Mouse (Mus musculus) layer of hippocampus, adult 8-10 months (tissue): ENCODE measurements at regions not wholly inside any gene's neighbourhood (a gene's known extent, or its start where the extent isn't known, plus 50 kb on each side); places are given as distances from the start of the nearest gene placed in this dataset.

ENCODE experiments used
- DNase-seq, 2 experiments: peaks; one replicate each; pipeline ENCODE4 v3.0.0; 2022; ENCODE audit warnings: low spot score in 2 of 2

DNA sequence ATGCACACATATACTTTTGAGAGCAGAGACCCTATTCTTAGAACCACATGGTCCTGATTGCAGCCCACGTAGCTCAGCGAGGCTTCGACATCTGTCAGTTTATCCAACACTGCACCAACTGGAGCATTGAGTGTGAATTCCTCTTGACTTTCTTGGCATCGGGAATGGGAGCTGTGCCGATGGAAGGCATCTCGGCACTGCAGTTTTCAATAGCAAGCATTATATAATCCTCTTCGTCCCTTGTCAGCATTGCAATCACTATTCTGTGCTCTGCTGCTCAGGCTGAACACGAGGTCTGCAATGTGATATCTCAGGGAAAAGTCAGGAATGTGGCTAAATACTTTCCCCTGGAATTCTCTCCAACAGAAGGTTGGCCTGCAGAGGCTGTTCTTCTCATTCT, 224.6 kb downstream of the Lnpk start:
- peak; percentile 60 for DNase-seq

DNA sequence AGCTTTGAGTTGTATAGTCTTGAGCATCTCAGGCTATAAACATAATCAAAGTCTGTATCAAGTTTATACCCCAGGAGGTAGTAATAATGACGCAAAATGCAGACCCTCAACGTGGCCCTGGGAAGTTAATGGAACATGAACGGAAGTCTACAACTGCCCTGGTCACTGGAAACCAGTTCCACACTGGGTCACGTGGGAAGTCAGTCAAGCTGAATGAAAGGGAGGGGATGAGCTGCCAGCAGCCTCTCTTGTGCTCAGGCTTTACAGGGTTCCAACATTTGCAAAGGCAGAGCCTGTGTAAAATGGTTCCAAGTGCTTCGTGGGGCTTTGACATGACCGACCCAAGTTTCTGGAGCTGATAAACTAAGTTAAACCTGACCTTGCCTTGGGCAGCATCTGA, 229.4 kb downstream of the Lnpk start:
- no peak for DNase-seq

DNA sequence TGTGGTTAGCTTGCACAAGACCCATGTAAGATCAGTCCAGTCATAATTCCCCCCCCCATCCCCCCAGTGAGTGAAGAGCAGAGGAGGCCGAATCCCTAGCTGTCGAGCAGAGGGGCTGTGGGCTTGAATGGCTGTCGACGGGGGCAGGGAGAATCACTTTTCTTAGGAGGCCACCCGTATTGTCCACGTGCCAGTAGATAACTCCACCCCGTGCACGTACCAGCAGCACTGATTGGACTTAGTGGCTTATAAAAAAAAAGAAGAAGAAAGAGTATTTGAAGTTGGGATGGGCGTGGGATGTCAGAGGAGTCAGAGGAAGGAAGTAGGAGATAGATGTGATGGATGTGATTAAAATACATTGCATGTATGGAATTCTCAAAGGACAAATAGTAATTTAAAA, 272.9 kb downstream of the Lnpk start:
- no peak for DNase-seq

DNA sequence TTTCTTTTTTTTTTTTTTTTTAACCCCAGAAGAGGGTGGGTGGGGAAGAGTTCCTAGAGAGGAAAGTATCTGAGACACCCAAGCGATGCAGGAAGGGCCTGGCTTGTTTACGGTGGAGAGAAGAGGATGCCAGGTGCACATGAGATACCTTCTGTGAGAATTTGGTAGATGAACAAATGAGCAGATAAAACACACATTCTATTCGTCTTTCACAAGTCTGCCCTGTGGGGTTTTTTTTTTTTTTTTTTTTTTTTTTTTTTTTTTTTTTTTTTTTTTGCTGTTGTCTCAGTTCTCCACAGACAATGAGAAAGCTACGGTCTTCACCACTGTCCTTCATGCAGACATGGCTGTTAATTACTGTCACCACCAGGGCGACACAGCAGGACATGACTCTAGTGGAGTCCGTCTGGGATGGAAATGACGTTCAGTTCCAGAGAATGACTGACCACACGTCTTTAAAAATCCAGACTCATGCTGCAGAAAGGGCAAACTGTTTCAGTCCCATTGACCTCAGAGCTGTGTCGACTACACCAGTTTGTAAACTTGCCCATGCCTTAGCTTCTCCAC, 278.3 kb downstream of the Lnpk start:
- DNase-seq = no peak

DNA sequence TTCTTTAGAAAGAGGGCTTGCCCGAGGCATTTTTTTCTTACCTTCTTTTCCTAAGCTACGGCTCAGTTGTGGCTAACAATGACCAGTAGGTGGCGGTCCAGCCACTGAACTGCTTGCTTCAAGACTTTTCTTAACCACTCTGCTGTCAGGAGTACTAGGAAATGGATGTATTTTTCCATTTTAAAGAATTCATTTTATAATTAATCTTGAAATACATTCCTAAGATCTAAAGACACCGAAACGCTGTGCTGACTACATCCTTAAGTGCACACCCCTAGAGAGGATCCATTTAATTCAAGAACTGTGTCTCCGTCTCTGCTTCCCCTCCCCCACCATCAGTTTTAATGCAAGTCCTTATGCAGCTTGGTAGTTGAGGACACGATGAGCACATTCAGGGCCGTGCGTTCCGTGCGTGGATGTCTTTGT, 278.9 kb downstream of the Lnpk start:
- peak; percentile 18 to 61 for DNase-seq

DNA sequence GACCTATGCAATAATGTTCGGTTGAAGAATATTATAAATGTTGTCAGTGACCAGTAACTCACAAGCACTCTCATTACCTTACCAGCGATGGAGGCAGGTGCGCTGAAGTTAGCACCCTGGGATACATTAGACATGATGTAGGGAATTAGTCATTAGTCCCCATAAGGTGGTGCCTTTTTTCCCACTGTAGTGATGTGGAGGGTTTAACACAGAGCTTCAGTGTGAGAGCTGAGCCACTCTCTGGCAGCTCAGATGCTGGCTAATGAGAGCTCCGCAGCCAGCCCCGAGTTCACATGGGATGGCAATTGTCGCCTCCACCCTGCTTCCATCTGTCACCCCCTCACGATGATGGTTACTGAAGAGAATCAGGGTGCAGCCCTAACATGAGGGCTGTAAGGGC, 286.6 kb downstream of the Lnpk start:
- no peak for DNase-seq

DNA sequence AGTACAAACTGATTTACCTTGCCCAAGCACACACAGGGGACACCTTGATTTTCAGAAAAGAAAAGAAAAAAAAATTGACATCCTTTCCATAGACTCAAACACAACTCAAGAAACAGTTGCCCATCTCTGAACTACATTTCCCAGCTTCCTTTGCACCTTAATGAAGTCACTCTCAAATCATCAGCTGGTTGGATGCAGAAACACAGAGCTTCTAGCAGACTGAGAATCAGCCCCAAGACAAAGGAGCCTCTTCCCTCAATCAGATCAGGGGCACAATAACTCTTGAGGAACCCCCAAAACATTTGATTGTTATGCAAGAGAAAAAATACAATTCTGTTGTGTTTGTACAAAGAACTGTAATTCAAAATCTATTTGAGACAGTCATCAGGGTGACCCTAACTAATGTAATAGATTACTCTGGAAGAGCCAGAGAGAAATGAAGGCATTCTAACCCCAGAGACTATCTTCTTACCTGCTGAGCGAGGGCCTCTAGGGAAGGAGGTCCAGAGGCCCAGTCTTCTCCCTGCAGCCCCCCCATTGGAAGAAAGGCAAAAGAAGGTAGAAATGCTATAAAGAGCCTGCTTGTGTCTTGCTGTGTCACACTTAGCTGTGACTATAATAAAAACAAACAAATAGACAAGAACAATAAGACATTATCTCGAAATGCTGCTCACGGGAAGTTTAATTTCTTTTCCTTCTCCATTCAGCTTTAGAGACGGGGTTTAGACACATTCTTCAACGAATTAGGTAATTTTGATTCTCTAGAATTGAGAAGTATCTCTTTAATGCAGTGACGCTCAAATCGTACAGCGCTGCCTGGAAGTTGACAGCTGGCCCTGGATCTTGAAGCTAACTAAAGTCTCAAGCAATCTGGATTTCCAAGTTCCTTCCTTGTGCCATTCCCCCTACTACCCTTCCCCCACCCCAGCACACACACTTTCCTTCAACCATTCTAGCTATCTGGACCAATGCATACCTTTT, 287.5 kb downstream of the Lnpk start:
- DNase-seq = no peak

DNA sequence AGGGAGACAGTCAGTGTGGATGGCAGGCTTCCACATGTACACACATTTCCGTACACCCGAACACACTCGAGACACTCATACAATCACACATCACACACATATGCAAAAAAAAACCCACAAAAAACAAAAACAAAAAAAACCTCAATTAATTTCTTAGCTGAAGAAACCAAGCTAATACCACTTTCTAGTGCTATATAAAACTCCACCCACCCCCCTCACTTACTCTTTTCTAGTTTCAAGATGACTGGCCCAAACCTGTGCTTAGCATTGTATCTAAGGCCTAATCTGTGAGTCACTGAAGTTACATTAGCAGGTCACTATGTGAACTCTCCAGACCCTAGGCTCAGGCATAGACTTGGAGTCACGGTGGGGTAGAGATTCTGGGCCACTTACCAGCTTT, 293.6 kb downstream of the Lnpk start:
- no peak for DNase-seq

DNA sequence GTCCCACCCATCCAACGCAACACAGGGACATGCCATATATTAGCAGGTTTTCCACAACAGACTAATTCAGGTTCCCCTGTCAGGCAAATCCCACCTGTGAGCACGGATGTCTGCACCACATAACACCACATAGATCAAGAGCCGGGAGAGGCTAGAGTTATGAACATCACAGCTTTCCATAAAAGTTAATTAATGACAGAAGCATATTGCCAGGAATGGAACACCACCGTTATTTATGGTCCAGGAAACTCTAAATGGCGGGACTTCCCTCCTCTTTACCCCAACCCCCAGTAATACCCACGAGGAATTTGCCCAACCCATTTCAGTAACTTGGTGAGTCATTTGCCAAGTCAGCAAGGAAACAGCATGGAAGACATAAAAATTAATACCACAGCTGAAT, 314.3 kb downstream of the Lnpk start:
- no peak for DNase-seq

DNA sequence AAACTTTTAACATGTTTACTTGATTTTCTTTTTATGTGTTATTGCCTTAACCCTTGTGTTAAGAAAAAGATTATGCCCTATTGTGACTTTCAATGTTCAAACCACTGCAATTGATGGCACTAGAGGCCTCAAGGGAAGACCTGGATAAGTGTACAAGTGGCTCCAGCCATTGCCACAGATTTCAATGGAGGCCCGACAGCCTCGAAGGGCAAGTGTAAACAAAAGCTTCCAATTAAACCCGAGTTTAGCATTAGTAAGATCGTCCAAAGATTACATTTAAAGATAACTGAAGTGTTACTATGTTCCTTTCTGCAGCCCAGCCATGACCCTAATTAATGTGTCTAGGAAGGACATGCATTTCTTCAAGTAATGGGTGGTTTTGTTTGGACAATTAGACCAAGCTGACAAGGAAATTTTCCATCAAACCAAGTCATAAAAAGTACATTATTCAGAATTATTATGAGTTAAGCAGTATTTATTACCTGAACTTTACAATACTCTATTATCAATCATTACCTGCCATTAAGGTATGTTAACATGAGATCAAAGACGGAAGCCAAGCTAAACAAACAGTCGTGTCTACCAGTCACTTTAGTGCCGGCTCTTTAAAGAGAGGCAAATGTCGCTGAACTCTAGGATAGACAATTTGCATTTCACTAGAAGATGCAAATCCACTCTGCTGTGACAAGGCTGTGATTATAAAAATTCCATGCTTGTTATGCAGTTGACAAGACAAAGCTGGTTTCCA, 322.0 kb downstream of the Lnpk start:
- no peak for DNase-seq

DNA sequence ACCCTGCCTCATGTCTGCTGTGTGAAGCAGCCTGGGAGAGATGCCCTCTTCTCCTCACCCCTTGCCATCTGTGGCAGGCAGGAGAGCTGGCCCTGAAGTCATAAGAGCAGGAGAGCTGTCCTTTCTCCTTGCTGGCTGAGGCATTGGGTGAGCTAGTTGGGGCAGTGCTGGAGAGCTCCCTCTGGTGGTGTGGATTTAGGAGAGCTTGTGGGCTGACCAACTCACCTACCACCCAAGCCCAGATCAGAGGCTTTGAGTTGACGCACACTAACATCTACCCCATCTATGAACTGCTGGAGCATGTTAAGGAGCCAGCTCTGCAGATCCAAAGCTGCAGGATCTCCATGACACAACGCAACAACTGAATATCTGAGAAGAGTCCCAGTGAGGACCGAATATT, 331.7 kb downstream of the Lnpk start:
- peak in 1 of 2 experiments; percentile 5 for DNase-seq

DNA sequence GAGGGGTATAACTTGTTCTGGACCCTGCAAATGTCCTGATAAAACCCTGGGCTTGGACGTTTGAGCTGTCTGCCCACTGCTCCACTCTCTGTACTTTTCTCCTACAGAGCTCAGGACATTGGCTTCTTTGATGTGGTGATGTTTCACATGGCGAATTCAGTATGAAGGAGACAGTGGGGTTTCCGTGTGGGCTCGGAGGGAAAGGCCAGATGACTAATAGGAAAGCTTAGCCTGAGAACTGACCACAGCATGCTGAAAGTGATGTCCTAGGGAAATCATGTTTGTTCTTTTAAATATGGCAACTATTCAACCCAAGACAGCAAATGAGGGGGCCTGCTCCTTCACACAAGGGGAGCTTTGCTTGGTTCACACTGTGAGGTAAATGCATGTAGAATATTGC, 332.6 kb downstream of the Lnpk start:
- no peak for DNase-seq

DNA sequence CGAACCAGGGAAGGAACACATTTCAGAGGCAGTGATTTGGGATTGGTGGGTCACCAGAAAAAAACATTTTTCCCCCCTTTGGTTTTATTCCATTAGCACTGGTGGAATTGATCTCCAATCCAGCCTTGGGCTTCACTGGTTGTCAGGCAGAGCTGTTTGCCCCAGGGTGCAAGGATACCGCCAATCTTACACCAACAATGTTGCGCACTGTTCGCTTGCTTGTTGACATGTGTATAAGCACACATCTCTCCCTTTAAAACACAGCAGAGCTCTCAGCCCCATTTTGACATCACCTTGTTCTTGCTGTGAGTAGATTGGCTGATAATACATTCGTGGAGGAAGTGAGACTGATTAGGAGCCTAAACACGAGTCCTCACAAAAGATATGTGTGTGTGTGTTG, 333.1 kb upstream of the Atp5g3 start:
- DNase-seq = no peak

DNA sequence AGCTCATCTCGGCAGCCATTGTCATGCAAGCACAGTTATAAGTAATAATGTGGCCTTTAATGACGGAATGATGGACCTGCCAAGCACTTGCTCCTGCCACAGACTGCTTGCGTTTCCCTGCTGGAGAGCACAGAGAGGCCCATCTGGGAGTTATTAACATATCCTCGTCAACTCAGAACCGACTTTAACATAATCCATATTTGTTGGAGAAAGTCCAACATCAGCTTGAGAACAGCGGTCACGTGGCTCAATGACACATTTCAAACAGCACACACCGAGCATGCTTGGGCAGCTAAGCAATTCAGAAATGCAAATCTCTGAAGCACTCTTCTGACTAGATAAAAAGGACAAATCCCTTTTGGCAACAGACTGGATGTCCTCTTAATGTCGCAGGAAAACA, 332.7 kb upstream of the Atp5g3 start:
- peak; percentile 35 to 45 for DNase-seq

DNA sequence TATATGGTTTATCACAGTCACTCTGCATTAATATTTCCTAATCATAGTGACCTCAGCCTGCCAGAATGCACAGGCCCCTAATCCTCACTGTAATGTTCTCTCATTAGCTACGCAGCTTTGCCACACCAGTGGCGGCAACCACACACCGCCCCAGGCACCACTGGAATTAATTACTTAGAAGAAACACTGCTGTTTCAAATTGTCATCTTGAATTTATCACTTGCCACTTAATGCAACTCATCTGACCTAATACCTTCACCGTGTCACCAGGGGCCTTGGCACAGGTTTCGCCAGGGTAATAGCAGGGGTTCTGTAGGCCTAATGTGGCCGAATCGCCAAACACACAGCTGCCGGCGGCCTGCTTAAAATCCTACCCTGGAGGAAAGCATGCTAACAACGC, 328.5 kb upstream of the Atp5g3 start:
- DNase-seq = no peak

DNA sequence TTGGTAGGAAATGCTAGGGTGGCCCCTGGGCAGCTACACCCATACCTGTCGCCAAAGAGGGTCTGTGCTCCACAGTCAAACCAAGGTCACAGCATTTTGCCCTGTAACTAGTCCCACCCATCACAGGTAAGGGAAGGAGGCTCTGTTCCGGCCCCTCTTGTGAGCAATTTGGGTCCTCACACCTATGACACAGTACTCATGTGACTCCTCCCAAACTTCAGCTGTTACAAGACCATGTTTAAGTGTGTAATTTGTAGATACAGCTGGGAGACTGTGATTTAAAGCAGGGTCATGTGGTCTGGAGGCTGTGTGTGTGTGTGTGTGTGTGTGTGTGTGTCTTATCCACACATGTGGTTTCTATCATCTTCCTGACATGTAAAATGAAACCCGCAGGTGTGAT, 306.3 kb upstream of the Atp5g3 start:
- no peak for DNase-seq

DNA sequence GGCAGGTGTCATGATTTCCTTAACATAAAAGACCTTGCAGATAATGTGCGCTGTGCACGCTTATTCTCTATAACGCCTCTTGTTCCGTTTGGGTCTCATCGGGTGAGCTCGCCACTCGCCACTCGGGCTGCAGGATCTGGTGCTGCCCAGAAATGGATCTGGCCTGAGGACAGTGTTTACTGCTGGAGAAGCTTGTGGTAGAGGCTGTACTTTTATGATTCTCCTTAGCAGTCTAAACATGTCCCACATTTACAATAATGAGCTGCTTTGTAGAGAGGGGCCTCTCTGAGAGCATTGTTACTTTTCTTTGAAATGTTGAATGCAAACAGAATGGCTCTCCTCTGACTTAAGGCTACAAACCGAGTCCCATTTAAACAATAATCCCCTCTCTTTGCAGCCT, 299.1 kb upstream of the Atp5g3 start:
- DNase-seq = no peak

DNA sequence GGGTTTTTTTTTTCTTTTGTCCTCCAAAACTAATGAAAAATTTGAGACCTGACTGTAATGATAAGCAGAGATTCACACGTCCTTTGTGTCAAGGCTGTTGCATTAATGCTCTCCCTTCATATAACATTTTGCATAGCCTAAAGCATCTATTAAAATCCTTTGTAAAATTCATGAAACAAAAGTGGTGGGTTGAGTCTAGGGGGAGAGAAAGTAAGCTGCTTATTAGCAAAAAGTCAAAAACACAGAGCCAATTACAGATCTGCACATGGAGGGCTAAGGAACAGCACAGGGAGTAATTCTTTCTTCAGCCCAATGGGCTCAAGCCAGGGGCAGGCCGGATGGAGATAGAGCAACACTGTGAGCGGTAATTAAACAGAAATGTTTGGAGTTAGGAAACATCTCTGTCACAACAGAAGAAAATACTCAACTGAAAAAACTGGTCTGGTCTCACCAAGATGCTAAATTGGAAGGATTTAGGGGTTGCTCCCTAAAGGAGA, 298.3 kb upstream of the Atp5g3 start:
- no peak for DNase-seq

DNA sequence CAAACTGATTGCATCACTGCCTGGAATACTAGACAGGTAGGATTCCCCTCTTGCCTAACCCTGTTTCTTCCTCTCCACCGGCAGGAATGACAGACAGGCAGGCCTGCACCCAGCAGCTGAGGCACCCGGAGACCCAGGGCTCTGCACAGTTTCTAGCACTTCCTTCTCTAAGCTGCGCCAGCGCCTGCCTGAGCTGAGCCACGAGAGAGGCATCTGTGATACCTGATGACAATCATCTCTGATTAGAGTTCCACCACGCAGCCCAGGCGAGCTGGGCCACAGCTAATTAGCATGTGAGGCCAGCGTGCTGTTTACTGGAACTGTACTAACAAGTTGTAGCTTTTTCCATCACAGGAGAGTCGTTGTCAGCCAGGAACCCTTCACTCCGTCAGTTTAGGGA, 296.3 kb upstream of the Atp5g3 start:
- no peak for DNase-seq

DNA sequence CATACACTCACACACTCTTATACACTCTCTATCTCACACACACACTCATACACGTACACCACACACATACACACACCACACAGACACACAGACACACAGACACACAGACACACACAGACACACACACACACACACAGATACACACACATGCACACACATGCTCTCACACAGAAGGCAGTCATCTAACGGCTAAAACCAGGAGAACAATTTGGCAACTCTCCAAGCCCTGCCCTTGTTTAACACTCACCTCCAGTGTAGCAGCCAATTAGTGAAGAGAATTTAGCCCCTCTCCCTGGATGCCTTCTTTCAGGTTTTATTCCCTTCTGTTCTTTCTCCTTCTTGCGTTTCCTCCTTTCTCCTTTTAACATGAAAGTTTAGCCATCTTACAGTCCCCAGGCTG, 291.6 kb upstream of the Atp5g3 start:
- DNase-seq = no peak

DNA sequence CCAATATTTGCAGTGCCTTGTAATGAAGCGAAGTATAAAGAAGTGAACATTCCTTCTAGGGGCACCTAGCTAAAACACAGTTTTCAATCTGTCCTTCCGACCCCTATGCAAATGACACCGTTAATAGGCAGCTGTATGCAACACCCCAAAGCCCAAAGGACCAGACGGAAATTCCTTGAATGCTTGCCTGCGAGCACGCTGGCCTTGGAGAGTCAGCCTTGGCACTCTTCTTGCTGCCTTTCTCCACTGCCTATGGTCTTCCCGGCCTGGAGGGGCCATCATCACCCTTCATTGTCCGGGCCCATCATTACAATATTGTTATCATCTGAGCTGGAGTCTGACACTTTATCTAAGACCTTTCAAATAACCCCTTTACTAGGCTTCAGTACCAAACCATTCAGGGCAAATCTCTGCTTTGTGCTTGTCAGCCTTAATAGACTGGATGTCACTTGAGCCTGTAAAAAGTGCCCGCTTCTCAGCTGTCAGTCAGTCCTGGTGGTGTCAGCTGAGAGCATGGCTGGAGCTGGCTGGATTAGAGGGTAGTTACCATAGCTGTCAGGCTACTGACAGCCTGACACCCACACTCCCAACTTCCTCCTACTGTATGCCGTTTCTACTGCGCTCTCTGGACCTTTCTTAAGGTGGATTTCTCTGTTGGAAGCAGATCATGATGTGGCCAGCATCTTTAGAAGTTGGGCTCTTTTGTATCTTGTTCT, 290.6 kb upstream of the Atp5g3 start:
- DNase-seq = no peak

DNA sequence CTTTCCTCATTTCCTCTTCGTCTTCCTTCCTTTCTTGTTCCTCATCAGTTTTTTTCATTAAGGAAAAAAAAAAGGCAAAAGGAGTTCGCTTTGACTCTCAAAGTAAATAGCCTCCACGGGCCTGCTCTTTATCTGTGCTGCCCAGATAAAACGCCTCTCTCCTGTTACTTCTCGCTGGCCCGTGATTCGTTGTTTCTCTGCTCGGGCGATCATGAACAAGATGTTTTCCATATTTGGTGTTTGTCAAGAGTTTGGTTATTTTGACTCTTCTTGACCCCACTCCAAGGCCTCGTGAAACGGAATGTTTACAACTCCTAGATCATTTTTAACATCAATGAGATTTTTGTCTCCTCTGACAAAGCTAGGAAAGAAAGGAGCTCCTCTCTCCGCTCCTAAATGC, 288.4 kb upstream of the Atp5g3 start:
- DNase-seq = no peak
